Mouse (Mus musculus) urinary bladder, postnatal 25 days (tissue): ENCODE measurements around the gene Olfr883.

Experiments used
- DNase-seq: peaks from one replicate; pipeline ENCODE4 v3.0.0; 2022; ENCODE audit warnings: low spot score

Gene Olfr883

GRCm38 (mm10) chr9:38025508-38025907 lies at the start of gene Olfr883:
TSS of gene Olfr883 (plus strand) at chr9:38025808.
- DNase-seq = no peak

GRCm38 (mm10) chr9:37991525-37991924 lies 34.1 kb upstream of the Olfr883 start, which contains the start of gene Olfr881:
TSS of gene Olfr881 (plus strand) at chr9:37991825.
- DNase-seq = no peak

GRCm38 (mm10) chr9:37998581-37999204 lies 26.9 kb upstream of the Olfr883 start:
- DNase-seq = no peak

- DNase-seq = no peak
Observed at GRCm38 (mm10) chr9:38000021-38000420, 25.6 kb upstream of the Olfr883 start.

GRCm38 (mm10) chr9:38046255-38046654 lies 20.6 kb downstream of the Olfr883 start, which contains the start of gene Olfr884:
TSS of gene Olfr884 (plus strand) at chr9:38046555.
- no peak for DNase-seq

GRCm38 (mm10) chr9:38061022-38061421 lies 35.4 kb downstream of the Olfr883 start, which contains the start of gene Olfr885:
TSS of gene Olfr885 (plus strand) at chr9:38061322.
- DNase-seq = no peak
